Mouse (Mus musculus): Measurements from ENCODE around the gene Nr3c2. TPM values are rescaled to one million over a fixed set of nuclear protein-coding genes. Genes with fewer than 3 reads are reported as not detected.
A peak's percentile ranks its signal among the peaks of the same experiment; 100 is the strongest.

The Nr3c2 gene
- polyA plus RNA-seq, 2 experiments from 2014 or later, result 6.6 to 9.7 TPM

- ATAC-seq, result no peak
These were observed 362.0 kb downstream of the Nr3c2 start for GRCm38 (mm10) chr8:77261215-77261614.

- peak; percentile 54 for ATAC-seq
These were observed 363.2 kb downstream of the Nr3c2 start for GRCm38 (mm10) chr8:77262216-77263009.

- ATAC-seq, result peak; percentile 82
These were observed 368.7 kb downstream of the Nr3c2 start for GRCm38 (mm10) chr8:77267941-77268405.

GRCm38 (mm10) chr8:77272136-77272535 lies 372.9 kb downstream of the Nr3c2 start:
- no peak for ATAC-seq

GRCm38 (mm10) chr8:77275571-77275970 lies 376.3 kb downstream of the Nr3c2 start:
- ATAC-seq, result no peak

GRCm38 (mm10) chr8:77276827-77277226 lies 377.6 kb downstream of the Nr3c2 start:
- no peak for ATAC-seq

GRCm38 (mm10) chr8:77278246-77278645 lies 379.0 kb downstream of the Nr3c2 start:
- no peak for ATAC-seq

- peak; percentile 17 for ATAC-seq
These were observed 380.7 kb downstream of the Nr3c2 start for GRCm38 (mm10) chr8:77279977-77280376.

GRCm38 (mm10) chr8:77282605-77283236 lies 383.5 kb downstream of the Nr3c2 start:
- ATAC-seq, result peak; percentile 73

GRCm38 (mm10) chr8:77284473-77284872 lies 385.2 kb downstream of the Nr3c2 start:
- ATAC-seq, result peak; percentile 19

GRCm38 (mm10) chr8:77288065-77288464 lies 388.8 kb downstream of the Nr3c2 start:
- no peak for ATAC-seq

- no peak for ATAC-seq
These were observed 389.2 kb downstream of the Nr3c2 start for GRCm38 (mm10) chr8:77288492-77288891.

- ATAC-seq, result peak; percentile 48
These were observed 392.9 kb downstream of the Nr3c2 start for GRCm38 (mm10) chr8:77292120-77292519.

GRCm38 (mm10) chr8:77292649-77293048 lies 393.4 kb downstream of the Nr3c2 start:
- ATAC-seq, result peak; percentile 73

GRCm38 (mm10) chr8:77294599-77294998 lies 395.4 kb downstream of the Nr3c2 start:
- ATAC-seq, result no peak
